8 mouse cellular contexts compared by ENCODE assay signal in the genomic region with DNA sequence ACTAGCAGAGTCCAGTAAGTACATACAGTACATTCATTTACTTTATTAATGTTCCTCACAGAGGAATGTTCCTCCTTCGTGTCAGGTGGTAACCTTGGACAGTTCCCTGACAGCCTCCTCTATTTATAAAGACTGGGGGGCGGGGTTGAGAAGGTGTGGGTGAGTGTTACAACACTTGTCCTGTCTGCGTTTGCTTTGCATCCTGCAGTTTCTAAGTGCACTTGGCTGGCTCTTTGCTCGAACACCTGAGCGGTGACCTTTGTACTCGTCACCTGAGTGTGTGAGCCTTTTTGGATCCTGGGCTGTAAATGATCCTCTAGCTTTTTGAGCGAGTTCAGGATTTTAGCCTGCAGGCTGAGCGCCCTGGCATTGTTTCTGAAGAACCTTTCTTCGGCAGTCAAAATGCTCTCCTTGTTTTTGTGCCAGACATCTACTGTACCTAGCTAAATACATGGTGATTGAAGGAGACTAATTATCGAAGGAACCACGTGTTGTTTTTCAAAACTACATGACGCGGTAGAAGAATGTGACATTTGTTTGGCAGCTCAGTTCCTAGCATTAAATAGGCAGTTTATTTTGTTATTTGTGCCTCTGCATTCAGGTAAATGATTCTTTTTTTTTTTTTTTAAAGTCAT. TPM values are rescaled to one million over a fixed set of nuclear protein-coding genes. Genes with fewer than 3 reads are reported as not detected.
DNase-seq lines count a peak whose midpoint lies in the region; ATAC-seq and TF ChIP-seq lines count a peak whose summit lies in the region.

No protein-coding gene starts in this region.

- H3K27me3 ChIP-seq in kidney, adult 2 months (replicated peaks; ENCODE audit: control insufficient read depth, insufficient read depth, low read length): no peaks in the 10 kb centered on the region
- H3K27me3 ChIP-seq in lung, embryonic 15.5 days: no peaks in the 10 kb centered on the region

- H3K4me2 ChIP-seq in lung, embryonic 15.5 days: peak overlapping the region; percentile 83

- peaks cover 24% of the 10 kb centered on the region; the same call in 1 of the 2 replicates for H3K4me1 ChIP-seq in kidney, adult 2 months (ENCODE audit: control insufficient read depth, insufficient read depth, low read length)
- H3K4me1 ChIP-seq in lung, embryonic 15.5 days: peaks cover 22% of the 10 kb centered on the region

- no peaks in the 10 kb centered on the region for H3K36me3 ChIP-seq in kidney, adult 2 months (ENCODE audit: control insufficient read depth, insufficient read depth, low read length)
- H3K36me3 ChIP-seq in lung, embryonic 15.5 days: no peaks in the 10 kb centered on the region

- TF ChIP-seq CTCF in kidney, adult 2 months (conservative IDR thresholded peaks at IDR 0.05; ENCODE audit: insufficient read depth, insufficient read length, low read depth, low read length): no peak

- no peak for TF ChIP-seq POLR2A in kidney, adult 2 months (IDR thresholded peaks at IDR 0.05; ENCODE audit: low read depth, low read length)

- DNase-seq in urinary bladder, postnatal 14 days (ENCODE audit: low spot score): peak; percentile 20
- DNase-seq in urinary bladder, postnatal 10 days (ENCODE audit: low spot score): no peak
- DNase-seq in cerebellum, adult 9-11 months: peak; percentile 58
- peak; percentile 58 for DNase-seq in heart, adult 8-10 months (ENCODE audit: low spot score)
- DNase-seq in kidney, adult 2 months: peak; percentile 96
- peak; percentile 52 for DNase-seq in skeletal muscle tissue, adult 2 months (ENCODE audit: low read depth, low spot score)
- DNase-seq in MN1 (ENCODE audit: low spot score): no peak

- peak overlapping the region; percentile 91; the same call in 1 of the 2 replicates for H3K9ac ChIP-seq in lung, embryonic 15.5 days

- no peak for ATAC-seq in lung, embryonic 15.5 days (ENCODE audit: borderline replicate concordance, extremely low read depth, low FRiP score, low TSS enrichment)

- no peaks in the 10 kb centered on the region for H3K9me3 ChIP-seq in lung, embryonic 15.5 days

- H3K4me3 ChIP-seq in kidney, adult 2 months (ENCODE audit: insufficient read depth, low read depth, low read length): peak overlapping the region; percentile 37
- peak overlapping the region; percentile 98 for H3K4me3 ChIP-seq in lung, embryonic 15.5 days

- 6% methylated on average over 13 of the region's 13 CpGs for WGBS in kidney, adult 2 months
- 21% methylated on average over 13 of the region's 13 CpGs for WGBS in lung, embryonic 15.5 days

- H3K27ac ChIP-seq in kidney, adult 2 months (ENCODE audit: insufficient read depth, low read depth, low read length): peak overlapping the region; percentile 96
- peak overlapping the region; percentile 98; the same call in 1 of the 2 replicates for H3K27ac ChIP-seq in lung, embryonic 15.5 days

RNA-seq across cellular contexts. Expression of gene Spag9, which starts 1.4 kb away (rescaled TPM):
- total RNA-seq in heart, adult 8-10 months (2022): 100 to 1,000 TPM; 141 to 155 (median 148) TPM
- 19.1 and 24.6 TPM in 2 replicates for polyA plus RNA-seq in kidney, adult 2 months (2012; rRNA removed)
- polyA plus RNA-seq in lung, embryonic 15.5 days (2015; fragmentation: Nextera tagmentation; extraction: Ambion mirVana): 37.1 and 39.4 TPM in 2 replicates

RNA-seq across cellular contexts. Expression of gene Nme1, which starts 28.9 kb away (rescaled TPM):
- total RNA-seq in heart, adult 8-10 months (2022): 10 to 100 TPM in 3 of 4 experiments, 1 to 10 TPM in 1; 8.3 to 15.9 (median 12.6) TPM
- 158 and 178 TPM in 2 replicates for polyA plus RNA-seq in kidney, adult 2 months (2012; rRNA removed)
- polyA plus RNA-seq in lung, embryonic 15.5 days (2015; fragmentation: Nextera tagmentation; extraction: Ambion mirVana): 123 and 129 TPM in 2 replicates

RNA-seq across cellular contexts. Expression of gene Gm20390, which starts 29.2 kb away (rescaled TPM):
- total RNA-seq in heart, adult 8-10 months (2022): 10 to 100 TPM; 11.7 to 17.8 (median 12.5) TPM
- polyA plus RNA-seq in kidney, adult 2 months (2012; rRNA removed): 45.1 and 88.3 TPM in 2 replicates
- 379 and 404 TPM in 2 replicates for polyA plus RNA-seq in lung, embryonic 15.5 days (2015; fragmentation: Nextera tagmentation; extraction: Ambion mirVana)

RNA-seq across cellular contexts. Expression of gene Nme2, which starts 41.2 kb away (rescaled TPM):
- total RNA-seq in heart, adult 8-10 months (2022): 1,000 to 10,000 TPM; 1,051 to 1,128 (median 1,108) TPM
- 380 and 386 TPM in 2 replicates for polyA plus RNA-seq in kidney, adult 2 months (2012; rRNA removed)
- polyA plus RNA-seq in lung, embryonic 15.5 days (2015; fragmentation: Nextera tagmentation; extraction: Ambion mirVana): 258 and 287 TPM in 2 replicates

Comparison
In these comparisons a context has a peak if more than half of its experiments do, and no peak if none do; other contexts are left out.
1. DNase-seq: peak in urinary bladder, postnatal 14 days (single experiment), cerebellum, adult 9-11 months (single experiment), heart, adult 8-10 months (single experiment), kidney, adult 2 months (single experiment) and skeletal muscle tissue, adult 2 months (single experiment); none in urinary bladder, postnatal 10 days (single experiment) and MN1 (single experiment).